Mouse (Mus musculus) myocyte (in vitro differentiated cells): ENCODE measurements around the gene Galnt5. TPM values are rescaled to one million over a fixed set of nuclear protein-coding genes. Genes with fewer than 3 reads are reported as not detected.

Experiments
- H3K27me3 ChIP-seq: one replicate; pipeline ENCODE4 v1.6.1; 2011; ENCODE audit not compliant: control insufficient read depth, insufficient read depth, insufficient read length
- H3K36me3 ChIP-seq: one replicate; pipeline ENCODE4 v1.6.1; 2011; ENCODE audit not compliant: control insufficient read depth, insufficient read depth
- H3K4me2 ChIP-seq: one replicate; pipeline ENCODE4 v1.6.1; 2011; ENCODE audit warnings: low read depth, control low read depth
- H3K4me3 ChIP-seq: one replicate; pipeline ENCODE4 v1.5.1; 2011; ENCODE audit warnings: mild to moderate bottlenecking, control low read depth, moderate library complexity
- H3K79me2 ChIP-seq: one replicate; pipeline ENCODE4 v1.6.1; 2011; ENCODE audit not compliant: control insufficient read depth, insufficient read depth
- H3ac ChIP-seq: one replicate; pipeline ENCODE4 v1.6.1; 2011; ENCODE audit not compliant: control insufficient read depth, insufficient read length
- E2F4 ChIP-seq: IDR thresholded peaks from one replicate; pipeline ENCODE4 v1.6.1; 2011; ENCODE audit warnings: mild to moderate bottlenecking, control low read depth, moderate library complexity; ENCODE audit not compliant: insufficient read depth
- MAX ChIP-seq: IDR thresholded peaks from one replicate; pipeline ENCODE4 v1.6.1; 2011; ENCODE audit warnings: low read depth, mild to moderate bottlenecking, control low read depth
- MYOD1 ChIP-seq, 3 experiments: IDR thresholded peaks; one replicate each; pipeline ENCODE4 v1.6.1; 2011; ENCODE audit warnings: control low read depth in 2 of 3, low read depth in 2 of 3, mild to moderate bottlenecking in 2 of 3, moderate library complexity in 1 of 3; ENCODE audit not compliant: insufficient read length in 2 of 3, control insufficient read depth in 1 of 3
- MYOG ChIP-seq, 3 experiments: IDR thresholded peaks; one replicate each; pipeline ENCODE4 v1.6.1; 2011; ENCODE audit warnings: control low read depth in 2 of 3, low read depth in 2 of 3, mild to moderate bottlenecking in 2 of 3; ENCODE audit not compliant: insufficient read length in 2 of 3, control insufficient read depth in 1 of 3, insufficient read depth in 1 of 3
- POLR2A ChIP-seq: IDR thresholded peaks from one replicate; pipeline ENCODE4 v1.6.1; 2011; ENCODE audit warnings: low read depth, mild to moderate bottlenecking, control low read depth, moderate library complexity; ENCODE audit not compliant: insufficient read length
- POLR2AphosphoS2 ChIP-seq: IDR thresholded peaks from one replicate; pipeline ENCODE4 v1.6.1; 2011; ENCODE audit warnings: low read depth, control low read depth; ENCODE audit not compliant: insufficient read length
- REST ChIP-seq: IDR thresholded peaks from one replicate; pipeline ENCODE4 v1.6.1; 2011; ENCODE audit warnings: mild to moderate bottlenecking, control low read depth, moderate library complexity; ENCODE audit not compliant: insufficient read depth, insufficient read length
- SRF ChIP-seq: IDR thresholded peaks from one replicate; pipeline ENCODE4 v1.6.1; 2011; ENCODE audit warnings: low read depth; ENCODE audit not compliant: control insufficient read depth, insufficient read length
- TCF12 ChIP-seq: IDR thresholded peaks from one replicate; pipeline ENCODE4 v1.6.1; 2011; ENCODE audit warnings: mild to moderate bottlenecking, control low read depth; ENCODE audit not compliant: poor library complexity, insufficient read depth, severe bottlenecking
- TCF3 ChIP-seq: IDR thresholded peaks from one replicate; pipeline ENCODE4 v1.6.1; 2011; ENCODE audit warnings: low read depth, control low read depth; ENCODE audit not compliant: insufficient read length
- USF1 ChIP-seq: IDR thresholded peaks from one replicate; pipeline ENCODE4 v1.6.1; 2011; ENCODE audit warnings: low read depth, mild to moderate bottlenecking, control low read depth, moderate library complexity
- polyA plus RNA-seq: library from polyadenylated mRNA; unstranded; fragments of >200 nt; fragmentation: generic; extraction: Trizol; gene quantifications from one replicate; pipeline ENCODE4 v1.2.1, GENCODE M21; 2012; ENCODE audit warnings: missing spikeins

The Galnt5 gene
- 0.49 TPM for polyA plus RNA-seq

GRCm38 (mm10) chr2:57997752-57998430, at the start of gene Galnt5:
TSS of gene Galnt5 (plus strand) at chr2:57997884.
- Histone ChIP-seq H3ac (no peak within 1 kb of the TSS), H3K4me3 (no peak within 1 kb of the TSS), H3K36me3 (no peaks in the 10 kb centered on the region), H3K27me3 (no peaks in the 10 kb centered on the region), H3K79me2 (no peaks in the 10 kb centered on the region), H3K4me2 (peak within 1 kb of the TSS; percentile 46)
- TF ChIP-seq POLR2A: no peak
- TF ChIP-seq TCF3: no peak
- TF ChIP-seq E2F4: no peak

- Histone ChIP-seq H3ac (no peak overlapping the region), H3K27me3 (no peaks in the 10 kb centered on the region), H3K79me2 (no peaks in the 10 kb centered on the region), H3K4me2 (no peak overlapping the region), H3K4me3 (no peak overlapping the region), H3K36me3 (no peaks in the 10 kb centered on the region)
- TF ChIP-seq REST: no peak
- TF ChIP-seq POLR2A: no peak
These were observed 46.1 kb upstream of the Galnt5 start for GRCm38 (mm10) chr2:57951620-57952019.

GRCm38 (mm10) chr2:57960786-57961185, 36.9 kb upstream of the Galnt5 start:
- Histone ChIP-seq H3ac (no peak overlapping the region), H3K27me3 (no peaks in the 10 kb centered on the region), H3K79me2 (no peaks in the 10 kb centered on the region), H3K36me3 (no peaks in the 10 kb centered on the region), H3K4me3 (no peak overlapping the region), H3K4me2 (peak overlapping the region; percentile 27)
- TF ChIP-seq REST (no peak), MYOD1 (IDR thresholded peaks at IDR 0.05; ENCODE audit: control insufficient read depth in 1 of 3, insufficient read length in 2 of 3, low read depth in 2 of 3) (peak in 2 of 3 experiments; percentile 71 to 95)

GRCm38 (mm10) chr2:57982248-57982647, 15.4 kb upstream of the Galnt5 start:
- Histone ChIP-seq H3K4me2 (no peak overlapping the region), H3ac (no peak overlapping the region), H3K36me3 (no peaks in the 10 kb centered on the region), H3K79me2 (no peaks in the 10 kb centered on the region), H3K4me3 (no peak overlapping the region), H3K27me3 (no peaks in the 10 kb centered on the region)
- TF ChIP-seq TCF12 (no peak), USF1 (no peak), MYOD1 (IDR thresholded peaks at IDR 0.05; ENCODE audit: control insufficient read depth in 1 of 3, insufficient read length in 2 of 3, low read depth in 2 of 3) (no peak)

- Histone ChIP-seq H3K79me2 (no peaks in the 10 kb centered on the region), H3K36me3 (no peaks in the 10 kb centered on the region), H3K4me3 (no peak overlapping the region), H3ac (no peak overlapping the region), H3K27me3 (no peaks in the 10 kb centered on the region), H3K4me2 (no peak overlapping the region)
- TF ChIP-seq MYOD1 (IDR thresholded peaks at IDR 0.05; ENCODE audit: control insufficient read depth in 1 of 3, insufficient read length in 2 of 3, low read depth in 2 of 3) (no peak), SRF (no peak), TCF3 (no peak), POLR2A (no peak), USF1 (no peak), MAX (no peak), POLR2AphosphoS2 (no peak), E2F4 (no peak), REST (no peak), TCF12 (no peak)
These were observed 6.6 kb upstream of the Galnt5 start for GRCm38 (mm10) chr2:57991084-57991483.

GRCm38 (mm10) chr2:58001497-58001896, 3.8 kb downstream of the Galnt5 start:
- H3ac ChIP-seq: no peak overlapping the region
- H3K4me2 ChIP-seq: peak overlapping the region; percentile 29
- no peaks in the 10 kb centered on the region for H3K79me2 ChIP-seq
- no peaks in the 10 kb centered on the region for H3K27me3 ChIP-seq
- H3K4me3 ChIP-seq: no peak overlapping the region
- H3K36me3 ChIP-seq: no peaks in the 10 kb centered on the region
- TF ChIP-seq MYOD1 (IDR thresholded peaks at IDR 0.05; ENCODE audit: control insufficient read depth in 1 of 3, insufficient read length in 2 of 3, low read depth in 2 of 3) (peak; percentile 1 to 56 (median 31)), E2F4 (no peak), USF1 (no peak), TCF3 (no peak), MYOG (IDR thresholded peaks at IDR 0.05; ENCODE audit: control insufficient read depth in 1 of 3, insufficient read depth in 1 of 3, insufficient read length in 2 of 3, low read depth in 2 of 3) (peak in 1 of 3 experiments; percentile 47)
